Mouse (Mus musculus): Measurements from ENCODE around the gene Vipas39. TPM values are rescaled to one million over a fixed set of nuclear protein-coding genes. Genes with fewer than 3 reads are reported as not detected.
"Not testable (repeated sequence)": the region's sequence is repeated elsewhere in the genome, so short reads cannot be mapped to it uniquely, and the experiment has no call there.

Gene Vipas39
- polyA plus RNA-seq (2012; rRNA removed): 28.9 and 36.7 TPM in 2 replicates

- peak; percentile 96 for DNase-seq (ENCODE audit: low read depth)
Measured at GRCm38 (mm10) chr12:87266108-87266826, at the start of gene Vipas39, which contains the start of gene Ahsa1. Vipas39 (minus strand) TSS chr12:87266256. Ahsa1 (plus strand) TSS chr12:87266479.

GRCm38 (mm10) chr12:87313098-87313497, 47.0 kb upstream of the Vipas39 start:
- DNase-seq (ENCODE audit: low read depth): no peak

- DNase-seq (ENCODE audit: low read depth): not testable (repeated sequence)
Measured at GRCm38 (mm10) chr12:87306584-87306844, 40.5 kb upstream of the Vipas39 start.

GRCm38 (mm10) chr12:87305767-87306583, 39.9 kb upstream of the Vipas39 start:
- DNase-seq (ENCODE audit: low read depth): no peak

GRCm38 (mm10) chr12:87301189-87301588, 35.1 kb upstream of the Vipas39 start:
- no peak for DNase-seq (ENCODE audit: low read depth)

GRCm38 (mm10) chr12:87300441-87300690, 34.3 kb upstream of the Vipas39 start:
- DNase-seq (ENCODE audit: low read depth): no peak

GRCm38 (mm10) chr12:87299657-87300440, 33.8 kb upstream of the Vipas39 start, which contains the start of gene Ism2:
Ism2 (minus strand) TSS chr12:87299705.
- no peak for DNase-seq (ENCODE audit: low read depth)

GRCm38 (mm10) chr12:87299037-87299656, 33.1 kb upstream of the Vipas39 start:
- no peak for DNase-seq (ENCODE audit: low read depth)

- DNase-seq (ENCODE audit: low read depth): no peak
Measured at GRCm38 (mm10) chr12:87293934-87294333, 27.9 kb upstream of the Vipas39 start.

GRCm38 (mm10) chr12:87289100-87289499, 23.0 kb upstream of the Vipas39 start:
- no peak for DNase-seq (ENCODE audit: low read depth)

- DNase-seq (ENCODE audit: low read depth): no peak
Measured at GRCm38 (mm10) chr12:87284726-87285125, 18.7 kb upstream of the Vipas39 start.

GRCm38 (mm10) chr12:87284268-87284667, 18.2 kb upstream of the Vipas39 start:
- no peak for DNase-seq (ENCODE audit: low read depth)

- DNase-seq (ENCODE audit: low read depth): no peak
Measured at GRCm38 (mm10) chr12:87283706-87284105, 17.6 kb upstream of the Vipas39 start.

GRCm38 (mm10) chr12:87282743-87283142, 16.7 kb upstream of the Vipas39 start:
- DNase-seq (ENCODE audit: low read depth): no peak

- no peak for DNase-seq (ENCODE audit: low read depth)
Measured at GRCm38 (mm10) chr12:87281766-87282165, 15.7 kb upstream of the Vipas39 start.

- DNase-seq (ENCODE audit: low read depth): no peak
Measured at GRCm38 (mm10) chr12:87279879-87280278, 13.8 kb upstream of the Vipas39 start.

- DNase-seq (ENCODE audit: low read depth): no peak
Measured at GRCm38 (mm10) chr12:87279350-87279749, 13.3 kb upstream of the Vipas39 start.

GRCm38 (mm10) chr12:87278118-87278730, 12.2 kb upstream of the Vipas39 start:
- DNase-seq (ENCODE audit: low read depth): no peak

- not testable (repeated sequence) for DNase-seq (ENCODE audit: low read depth)
Measured at GRCm38 (mm10) chr12:87277251-87277650, 11.2 kb upstream of the Vipas39 start.

GRCm38 (mm10) chr12:87274853-87275831, 9.1 kb upstream of the Vipas39 start:
- DNase-seq (ENCODE audit: low read depth): no peak
